Mouse (Mus musculus) left cerebral cortex, postnatal 10 days (tissue): Measurements from ENCODE around the gene Drd4. TPM values are rescaled to one million over a fixed set of nuclear protein-coding genes. Genes with fewer than 3 reads are reported as not detected.
"Not testable (repeated sequence)": the region's sequence is repeated elsewhere in the genome, so short reads cannot be mapped to it uniquely, and the experiment has no call there.

Experiments
- DNase-seq, 2 experiments: peaks; one replicate each; pipeline ENCODE4 v3.0.0; 2021 to 2022; ENCODE audit warnings: low spot score in 2 of 2, mixed read lengths in 1 of 2; ENCODE audit errors: extremely low spot score in 1 of 2
- intact Hi-C: fragments of 180-260 bp; cut with DNase I; formaldehyde crosslinking; loops from one replicate; pipeline ENCODE4 v1.15.1; 2025
- total RNA-seq, 2 experiments: library from RNA; stranded (reverse); gene quantifications; 2 replicates each; pipeline ENCODE4 v1.2.3; 2021

Drd4 gene
- under 1 TPM; 0.15 to 0.36 TPM for total RNA-seq

DNA sequence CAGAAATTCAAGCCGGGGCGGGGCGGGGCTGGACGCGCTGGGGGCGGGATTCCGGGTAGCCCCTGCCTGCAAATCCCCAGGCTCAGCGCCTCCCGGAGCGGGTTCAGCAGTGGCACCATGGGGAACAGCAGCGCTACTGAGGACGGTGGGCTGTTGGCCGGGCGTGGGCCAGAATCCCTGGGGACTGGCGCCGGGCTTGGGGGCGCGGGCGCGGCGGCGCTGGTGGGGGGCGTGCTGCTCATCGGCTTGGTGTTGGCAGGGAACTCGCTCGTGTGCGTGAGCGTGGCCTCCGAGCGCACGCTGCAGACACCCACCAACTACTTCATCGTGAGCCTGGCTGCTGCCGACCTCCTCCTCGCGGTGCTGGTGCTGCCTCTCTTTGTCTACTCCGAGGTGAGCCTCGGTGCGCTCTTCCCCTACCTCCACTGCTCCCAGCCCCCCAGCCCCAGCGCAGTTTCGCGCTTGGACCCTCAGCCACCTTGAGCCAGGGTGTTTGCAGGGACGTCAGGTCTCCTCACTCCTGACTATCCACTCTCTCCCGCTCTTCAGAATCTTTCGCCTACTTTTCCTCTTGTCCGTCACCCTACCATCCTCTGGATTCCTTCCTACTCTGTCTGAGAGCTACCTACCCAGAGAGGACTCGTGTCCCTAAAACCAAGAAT lies at the start of gene Drd4:
Gene Drd4, plus strand, starts transcription at position 86 of the 662 bp plus-strand sequence.
- intact Hi-C loops = no loop called here
- DNase-seq = peak in 1 of 2 experiments; percentile 44

GRCm38 (mm10) chr7:141250486-141250885 lies 41.3 kb upstream of the Drd4 start:
- intact Hi-C loops, DNase-seq: not testable (repeated sequence)

DNA sequence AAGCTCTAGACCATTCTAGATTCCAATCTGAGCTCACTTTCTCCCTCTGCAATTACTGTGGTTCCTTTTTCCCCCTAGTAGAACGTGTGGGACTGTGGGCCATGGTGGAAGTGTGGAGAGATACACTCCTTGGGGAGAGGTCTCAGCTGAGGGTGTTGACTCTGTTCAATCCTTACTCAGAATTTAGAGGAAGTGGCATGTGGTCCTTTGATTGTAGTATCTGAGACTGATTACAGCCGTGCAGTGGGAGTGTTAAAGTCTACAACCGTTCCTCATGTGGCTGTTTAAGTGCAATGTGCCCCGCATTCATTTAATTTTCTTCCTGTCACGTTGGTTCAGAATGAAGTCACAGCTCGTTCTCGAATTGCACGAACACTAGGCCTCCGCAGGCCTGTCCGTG lies 35.6 kb upstream of the Drd4 start:
- intact Hi-C loops = no loop called here
- no peak for DNase-seq

GRCm38 (mm10) chr7:141261480-141261879 lies 30.3 kb upstream of the Drd4 start:
- intact Hi-C loops = no loop called here
- no peak for DNase-seq

GRCm38 (mm10) chr7:141263640-141264039 lies 28.2 kb upstream of the Drd4 start:
- intact Hi-C loops = no loop called here
- no peak for DNase-seq

DNA sequence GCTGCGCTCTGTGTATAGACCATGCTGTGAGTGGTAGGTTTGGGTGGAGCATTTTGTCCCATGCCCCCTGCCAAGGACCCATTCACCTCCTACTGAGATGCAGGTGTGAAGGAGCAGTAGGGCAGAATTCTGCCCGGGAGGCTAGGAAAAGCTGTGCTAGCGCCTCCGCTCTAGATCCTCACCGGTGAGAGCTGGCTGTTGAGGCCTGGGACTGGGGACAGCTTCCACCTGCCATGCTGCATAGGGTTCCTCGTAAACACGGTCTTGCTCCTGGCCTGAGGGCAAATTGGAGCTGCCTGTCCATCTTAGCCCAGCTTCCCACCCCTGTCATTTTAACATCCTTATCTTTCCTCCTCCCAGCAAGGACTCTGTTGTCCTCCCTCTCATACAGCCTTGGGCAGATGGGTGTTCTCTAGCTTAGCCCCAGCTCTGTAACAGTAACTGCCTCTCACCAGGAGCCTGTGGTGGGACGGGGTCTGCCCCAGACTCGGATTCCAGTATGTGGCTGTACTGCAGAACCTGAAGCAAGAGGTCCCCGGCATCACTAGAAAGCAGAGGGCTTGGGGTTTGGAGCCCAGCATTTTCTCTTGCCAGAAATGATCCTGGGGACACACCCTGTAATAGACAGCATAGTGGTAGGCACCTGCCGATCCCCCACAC lies 27.6 kb upstream of the Drd4 start:
- no peak for DNase-seq
- intact Hi-C loops = no loop called here

- intact Hi-C loops = loop anchor here (5.0 kb wide), 1 partner anchor 97 kb away; no protein-coding TSS in a partner anchor
- peak in 1 of 2 experiments; percentile 54 for DNase-seq
Measured at GRCm38 (mm10) chr7:141264761-141265410, 26.9 kb upstream of the Drd4 start.

GRCm38 (mm10) chr7:141265411-141265738 lies 26.4 kb upstream of the Drd4 start:
- no peak for DNase-seq
- intact Hi-C loops = loop anchor here (5.0 kb wide), 1 partner anchor 97 kb away; no protein-coding TSS in a partner anchor

GRCm38 (mm10) chr7:141265739-141266561 lies 25.9 kb upstream of the Drd4 start, which contains the start of gene Irf7:
Gene Irf7, minus strand, starts transcription at chr7:141266481.
- intact Hi-C loops = loop anchor here (5.0 kb wide), 1 partner anchor 96 kb away; no protein-coding TSS in a partner anchor
- DNase-seq = peak in 1 of 2 experiments; percentile 57

DNA sequence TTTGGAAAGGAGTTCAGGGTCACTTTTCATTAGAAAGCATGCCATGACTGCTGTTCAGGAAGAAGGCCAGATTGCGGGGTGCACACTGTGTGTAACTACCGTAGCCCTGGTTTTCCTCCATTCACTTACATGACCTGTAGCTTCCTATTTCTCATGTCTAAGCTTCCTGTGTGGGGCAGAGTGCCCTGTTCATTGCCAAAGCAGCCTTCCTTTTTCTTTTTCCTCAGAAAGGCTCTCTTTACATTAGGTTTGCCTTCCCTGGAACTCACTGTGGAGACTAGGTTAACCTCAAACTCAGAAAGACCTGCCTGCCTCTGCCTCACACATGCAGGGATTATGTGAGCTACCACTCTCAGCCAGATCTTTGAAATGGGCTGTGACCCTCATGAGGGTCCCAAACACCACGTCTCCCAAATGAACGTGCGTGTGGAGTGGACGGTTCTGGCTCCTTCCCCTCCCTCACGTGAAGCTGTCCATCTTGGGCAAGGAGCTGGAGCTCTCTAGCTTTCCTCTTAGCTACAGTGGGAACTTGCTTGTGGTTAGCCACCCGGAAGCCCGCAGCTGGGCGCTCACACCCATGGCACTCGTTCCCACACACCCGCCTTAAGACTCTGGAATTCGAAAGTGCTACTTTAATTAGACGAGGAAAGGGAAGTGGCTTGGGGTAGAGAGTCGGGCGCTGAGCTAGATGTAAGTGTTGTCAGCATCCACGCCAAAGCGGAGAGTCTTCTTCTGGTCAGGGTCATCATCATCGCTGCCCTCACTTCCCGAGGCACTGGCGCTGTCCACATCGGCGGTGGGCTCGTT lies 23.1 kb upstream of the Drd4 start:
- no peak for DNase-seq
- intact Hi-C loops = loop anchor here (5.0 kb wide), 1 partner anchor 94 kb away; no protein-coding TSS in a partner anchor

DNA sequence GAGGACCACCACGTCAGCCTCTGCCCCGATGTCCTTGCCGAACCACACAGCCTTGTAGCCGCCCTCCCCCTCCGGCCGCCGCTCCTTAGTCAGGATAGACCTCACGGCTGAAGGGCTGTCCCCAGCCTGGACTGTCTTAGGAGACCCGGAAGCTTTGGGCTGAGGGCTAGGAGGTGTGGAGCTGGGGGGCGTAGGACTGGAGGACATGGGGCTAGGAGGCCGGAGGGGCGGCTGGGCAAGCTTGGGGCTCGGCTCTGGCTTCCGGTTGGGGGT lies 22.6 kb upstream of the Drd4 start:
- intact Hi-C loops = loop anchor here (5.0 kb wide), 1 partner anchor 93 kb away; no protein-coding TSS in a partner anchor
- no peak for DNase-seq

- intact Hi-C loops = no loop called here
- no peak for DNase-seq
Measured at GRCm38 (mm10) chr7:141270631-141271030, 21.2 kb upstream of the Drd4 start.

GRCm38 (mm10) chr7:141275356-141275755 lies 16.4 kb upstream of the Drd4 start:
- DNase-seq = no peak
- intact Hi-C loops = no loop called here

DNA sequence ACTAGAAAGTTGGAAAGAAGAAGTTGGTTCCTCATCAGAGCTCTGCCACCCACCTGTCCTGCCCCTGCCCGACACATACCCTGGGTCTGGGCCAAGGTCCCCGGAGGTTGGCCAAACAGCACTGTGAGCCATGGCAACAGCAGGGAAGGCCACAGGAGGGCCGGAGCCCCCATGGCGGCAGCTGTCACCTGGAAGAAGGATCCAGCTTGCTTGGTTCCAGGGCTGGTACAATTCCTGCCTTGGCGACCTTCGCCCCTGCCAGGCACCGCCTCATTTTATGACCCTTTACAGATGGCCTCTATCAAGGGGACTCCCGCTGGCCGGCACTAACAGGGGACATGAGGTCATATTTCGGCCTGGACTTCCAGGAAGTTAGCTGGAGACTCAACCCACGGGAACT lies 15.3 kb upstream of the Drd4 start, which contains the start of gene Cdhr5:
Gene Cdhr5, minus strand, starts transcription at position 241 of the 400 bp plus-strand sequence.
- DNase-seq = no peak
- intact Hi-C loops = no loop called here

DNA sequence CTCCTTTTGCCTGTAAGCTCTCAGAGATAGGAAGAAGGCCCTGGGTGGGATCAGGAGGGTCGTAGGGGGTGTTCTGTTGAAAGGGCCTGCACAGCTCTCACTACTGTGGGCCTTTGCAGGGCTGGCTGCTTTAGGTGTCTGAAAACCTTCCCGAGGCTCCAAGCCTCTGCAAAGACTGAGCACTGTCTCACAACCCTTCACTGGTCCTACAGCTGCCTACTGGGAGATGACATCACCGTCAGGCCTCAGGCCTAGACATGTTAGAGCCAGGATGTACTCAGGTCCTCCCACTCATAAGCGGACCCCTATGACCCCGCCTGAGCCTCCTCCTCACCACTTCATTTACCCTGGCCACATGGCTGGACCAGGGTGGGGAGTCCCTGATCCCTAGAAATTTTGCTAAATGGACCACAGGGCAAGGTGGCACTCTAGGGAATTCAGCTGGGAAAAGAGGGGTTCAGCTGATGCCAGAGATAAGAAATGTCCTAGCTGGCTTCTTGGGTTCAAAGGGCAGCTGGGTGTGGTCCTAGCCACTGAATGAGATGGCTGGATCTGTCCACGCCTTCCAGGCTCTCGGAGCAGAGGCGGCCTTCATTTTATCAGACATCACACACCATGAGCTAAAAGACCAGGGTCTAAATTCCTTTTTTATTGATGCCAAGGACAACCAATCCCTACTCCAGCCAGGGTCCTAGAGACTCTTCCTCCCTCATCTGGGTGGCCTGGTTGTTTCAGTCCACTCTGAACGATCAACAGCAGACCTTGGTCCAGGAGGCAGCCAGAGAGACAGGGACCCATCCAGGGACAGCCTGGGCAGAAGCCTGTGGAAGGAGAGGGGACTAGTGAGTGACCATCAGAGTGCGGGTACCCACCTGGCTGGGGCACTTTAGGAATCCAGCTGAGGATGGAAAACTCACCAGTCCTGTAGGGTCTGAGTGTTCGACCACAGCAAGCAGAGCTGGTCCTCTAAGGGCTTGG lies 13.8 kb upstream of the Drd4 start:
- intact Hi-C loops = no loop called here

DNA sequence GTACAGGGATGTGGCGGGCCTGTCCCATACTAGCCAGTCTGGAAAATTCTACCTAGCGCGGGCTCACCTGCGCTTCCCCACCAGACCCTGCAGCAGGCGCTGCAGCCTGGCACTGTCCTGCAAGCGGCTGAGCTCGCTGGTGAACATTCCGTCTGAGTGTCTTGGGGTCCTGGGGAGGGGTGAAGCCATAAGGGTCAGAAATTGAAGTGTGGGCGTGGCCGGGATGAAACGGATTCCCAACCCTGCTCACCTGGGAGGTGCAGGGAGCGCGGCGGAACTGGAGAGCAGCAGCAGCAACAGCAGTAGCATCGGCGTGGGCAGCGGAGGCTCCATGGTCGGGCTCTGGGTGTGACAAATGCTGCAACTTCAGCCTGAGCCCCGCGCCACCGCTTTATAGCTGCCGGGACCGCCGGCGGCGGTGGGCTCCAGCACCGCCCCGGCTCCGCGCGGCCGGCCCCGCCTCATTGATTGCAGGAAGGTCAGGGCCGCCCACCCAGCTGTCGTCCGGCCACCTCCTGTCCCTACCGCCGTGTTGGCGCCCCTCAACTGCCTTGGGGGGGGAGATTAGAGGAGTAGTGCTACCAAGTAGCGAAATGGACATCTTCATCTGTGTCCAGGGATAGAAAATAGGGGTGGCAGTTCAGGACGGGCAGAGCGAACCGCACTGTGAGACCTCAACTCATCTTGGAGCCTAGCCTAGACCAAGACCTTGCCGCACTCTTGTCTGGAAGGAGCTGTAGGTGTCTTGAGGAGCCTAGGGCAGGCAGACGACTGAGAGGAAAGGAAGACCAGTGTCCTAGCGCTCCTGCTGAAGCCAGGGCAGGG lies 12.8 kb upstream of the Drd4 start, which contains the start of gene Sct:
Gene Sct, minus strand, starts transcription at position 368 of the 825 bp plus-strand sequence.
- intact Hi-C loops = no loop called here
- no peak for DNase-seq

More for the DNA sequence above, 13.8 kb upstream of the Drd4 start:
- no peak for DNase-seq
